Mouse (Mus musculus) heart, embryonic 14.5 days (tissue): ENCODE measurements around the gene Fn1. TPM values are rescaled to one million over a fixed set of nuclear protein-coding genes. Genes with fewer than 3 reads are reported as not detected.

Source experiments
- ATAC-seq: fragments of 200-750 bp; cut with Nextera tagmentation; 2 replicates; pipeline ENCODE4 v1.8.0; 2017; ENCODE audit warnings: low read depth, moderate TSS enrichment; ENCODE audit not compliant: insufficient number of reproducible peaks, insufficient read depth, low FRiP score
- H3K27ac ChIP-seq, 2 experiments: fragments of 200-500 bp in 1 of 2; fragments of 300-500 bp in 1 of 2; sonication (generic) in 1 of 2; replicated peaks in 1 of 2; 2 replicates each; pipeline ENCODE4 v1.5.1; 2012 to 2014; ENCODE audit warnings: low read depth in 2 of 2, low read length in 2 of 2, control low read depth in 1 of 2, mild to moderate bottlenecking in 1 of 2, mixed read lengths in 1 of 2; ENCODE audit not compliant: control insufficient read depth in 1 of 2, insufficient read depth in 1 of 2
- H3K27me3 ChIP-seq: fragments of 300-500 bp; sonication (generic); 2 replicates; pipeline ENCODE4 v1.6.1; 2014; ENCODE audit warnings: mild to moderate bottlenecking, low read length, control low read depth; ENCODE audit not compliant: control insufficient read depth, insufficient read depth
- H3K36me3 ChIP-seq: fragments of 300-500 bp; sonication (generic); 2 replicates; pipeline ENCODE4 v1.6.1; 2014; ENCODE audit warnings: mild to moderate bottlenecking, control low read depth, low read length, mixed read lengths; ENCODE audit not compliant: control insufficient read depth, insufficient read depth
- H3K4me1 ChIP-seq, 2 experiments: fragments of 200-500 bp in 1 of 2; fragments of 300-500 bp in 1 of 2; sonication (generic) in 1 of 2; 2 replicates each; pipeline ENCODE4 v1.6.1; 2012 to 2014; ENCODE audit warnings: low read length in 2 of 2, control low read depth in 1 of 2, mixed read lengths in 1 of 2; ENCODE audit not compliant: control insufficient read depth in 2 of 2, insufficient read depth in 2 of 2
- H3K4me2 ChIP-seq: fragments of 300-500 bp; sonication (generic); 2 replicates; pipeline ENCODE4 v1.6.1; 2014; ENCODE audit warnings: mild to moderate bottlenecking, low read length
- H3K4me3 ChIP-seq, 2 experiments: fragments of 200-500 bp in 1 of 2; fragments of 300-500 bp in 1 of 2; sonication (generic) in 1 of 2; 2 replicates each; pipeline ENCODE4 v1.5.1; 2012 to 2014; ENCODE audit warnings: low read length in 2 of 2, mild to moderate bottlenecking in 2 of 2, control low read depth in 1 of 2, low read depth in 1 of 2, moderate library complexity in 1 of 2; ENCODE audit not compliant: control insufficient read depth in 1 of 2, insufficient read depth in 1 of 2
- H3K9ac ChIP-seq: fragments of 300-500 bp; sonication (generic); 2 replicates; pipeline ENCODE4 v1.6.1; 2014; ENCODE audit warnings: mild to moderate bottlenecking, low read length
- H3K9me3 ChIP-seq: fragments of 300-500 bp; sonication (generic); 2 replicates; pipeline ENCODE4 v1.6.1; 2016; ENCODE audit warnings: low read length, control low read depth; ENCODE audit not compliant: control insufficient read depth
- WGBS: fragments of 180-500 bp; shearing (Covaris S2); extraction: QIAGEN DNeasy Blood & Tissue Kit; methylation state at CpG from one replicate; pipeline ENCODE4 v1.1.7; 2014; 5-methylcytosine and 5-hydroxymethylcytosine counted together
- polyA plus RNA-seq: library from polyadenylated mRNA; unstranded; fragments of >200 nt; fragmentation: Nextera tagmentation; extraction: Ambion mirVana; gene quantifications from 2 replicates; pipeline ENCODE4 v1.2.1, GENCODE M21; 2014

The Fn1 gene
- polyA plus RNA-seq, 1 experiment from 2014 or later: 242 TPM

GRCm38 (mm10) chr1:71663242-71663641, 10.2 kb upstream of the Fn1 start:
- ATAC-seq: no peak
- no peaks in the 10 kb centered on the region for H3K27me3 ChIP-seq
- no peak overlapping the region for H3K27ac ChIP-seq
- H3K4me3 ChIP-seq: no peak overlapping the region
- 86% methylated on average over 6 of the region's 6 CpGs for WGBS
- no peak overlapping the region for H3K9ac ChIP-seq
- H3K4me1 ChIP-seq: no peaks in the 10 kb centered on the region; a peak in 1 of 4 replicates
- no peaks in the 10 kb centered on the region for H3K36me3 ChIP-seq
- H3K4me2 ChIP-seq: no peak overlapping the region
- H3K9me3 ChIP-seq: peaks cover 8% of the 10 kb centered on the region

DNA sequence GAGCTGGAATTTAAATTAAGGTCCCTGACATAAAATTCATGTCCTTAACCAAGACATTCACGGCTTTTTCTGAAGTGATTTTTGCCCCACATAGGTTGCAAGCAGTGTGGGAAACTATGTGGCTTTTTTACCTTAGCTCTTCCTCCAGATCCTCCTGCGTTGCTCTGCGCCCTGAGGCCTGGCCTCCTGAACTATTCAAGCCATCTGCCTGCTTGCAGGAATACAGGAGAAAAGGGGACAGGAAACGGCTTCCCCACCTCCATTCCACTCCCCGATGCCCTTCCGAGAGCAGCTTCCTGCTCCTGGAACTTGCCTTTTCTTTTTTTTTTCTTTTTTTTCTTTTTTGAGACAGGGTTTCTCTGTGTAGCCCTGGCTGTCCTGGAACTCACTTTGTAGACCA, 5.6 kb upstream of the Fn1 start:
- 68% methylated on average over 6 of the region's 6 CpGs for WGBS
- no peaks in the 10 kb centered on the region for H3K27me3 ChIP-seq
- no peak for ATAC-seq
- H3K4me2 ChIP-seq: no peak overlapping the region
- H3K9ac ChIP-seq: no peak overlapping the region
- H3K27ac ChIP-seq: no peak overlapping the region
- H3K4me1 ChIP-seq: peaks cover 0 to 5% of the 10 kb centered on the region in 2 experiments; a peak in 3 of 4 replicates
- no peaks in the 10 kb centered on the region for H3K36me3 ChIP-seq
- peaks cover 8% of the 10 kb centered on the region for H3K9me3 ChIP-seq
- no peak overlapping the region for H3K4me3 ChIP-seq

- no peaks in the 10 kb centered on the region for H3K27me3 ChIP-seq
- H3K36me3 ChIP-seq: no peaks in the 10 kb centered on the region
- H3K27ac ChIP-seq: no peak overlapping the region
- H3K4me2 ChIP-seq: no peak overlapping the region
- H3K9me3 ChIP-seq: no peaks in the 10 kb centered on the region
- H3K4me1 ChIP-seq: peaks cover 0 to 5% of the 10 kb centered on the region in 2 experiments; a peak in 3 of 4 replicates
- H3K4me3 ChIP-seq: no peak overlapping the region
- no peak for ATAC-seq
- no peak overlapping the region for H3K9ac ChIP-seq
- WGBS: 61% methylated on average over 6 of the region's 6 CpGs
These were observed 3.3 kb upstream of the Fn1 start for GRCm38 (mm10) chr1:71656309-71656708.

GRCm38 (mm10) chr1:71654221-71654620, 1.2 kb upstream of the Fn1 start:
- Histone ChIP-seq H3K9ac (peak overlapping the region; percentile 85), H3K4me2 (peak overlapping the region; percentile 85), H3K4me3 (peak overlapping the region; percentile 76 to 94), H3K27me3 (no peaks in the 10 kb centered on the region), H3K4me1 (peaks cover 5 to 7% of the 10 kb centered on the region in 2 experiments), H3K36me3 (peaks cover 19% of the 10 kb centered on the region), H3K27ac (peak overlapping the region; percentile 90 to 91), H3K9me3 (no peaks in the 10 kb centered on the region)
- ATAC-seq: no peak
- 19% methylated on average over 8 of the region's 8 CpGs for WGBS

- H3K4me3 ChIP-seq: peak overlapping the region; percentile 76 to 94
- no peaks in the 10 kb centered on the region for H3K9me3 ChIP-seq
- H3K27me3 ChIP-seq: no peaks in the 10 kb centered on the region
- H3K4me2 ChIP-seq: peak overlapping the region; percentile 85
- WGBS: under 1% methylated on average over 24 of the region's 24 CpGs
- H3K36me3 ChIP-seq: peaks cover 25% of the 10 kb centered on the region
- ATAC-seq: no peak; the same call in 1 of the 2 replicates
- peaks cover 5 to 7% of the 10 kb centered on the region in 2 experiments for H3K4me1 ChIP-seq
- peak overlapping the region; percentile 85 for H3K9ac ChIP-seq
- H3K27ac ChIP-seq: peak overlapping the region; percentile 90 to 91
These were observed 580 bp upstream of the Fn1 start for GRCm38 (mm10) chr1:71653400-71654159.

- Histone ChIP-seq H3K9ac (peak overlapping the region; percentile 85), H3K4me2 (peak overlapping the region; percentile 85), H3K9me3 (no peaks in the 10 kb centered on the region), H3K4me1 (peaks cover 7 to 8% of the 10 kb centered on the region in 2 experiments), H3K36me3 (peaks cover 43% of the 10 kb centered on the region), H3K4me3 (peak overlapping the region; percentile 24 to 76; a peak in 3 of 4 replicates), H3K27ac (no peak overlapping the region; a peak in 1 of 4 replicates), H3K27me3 (no peaks in the 10 kb centered on the region)
- ATAC-seq: no peak
- WGBS: 16% methylated on average over 1 of the region's 1 CpGs
These were observed 1.2 kb downstream of the Fn1 start for GRCm38 (mm10) chr1:71651828-71652227.

DNA sequence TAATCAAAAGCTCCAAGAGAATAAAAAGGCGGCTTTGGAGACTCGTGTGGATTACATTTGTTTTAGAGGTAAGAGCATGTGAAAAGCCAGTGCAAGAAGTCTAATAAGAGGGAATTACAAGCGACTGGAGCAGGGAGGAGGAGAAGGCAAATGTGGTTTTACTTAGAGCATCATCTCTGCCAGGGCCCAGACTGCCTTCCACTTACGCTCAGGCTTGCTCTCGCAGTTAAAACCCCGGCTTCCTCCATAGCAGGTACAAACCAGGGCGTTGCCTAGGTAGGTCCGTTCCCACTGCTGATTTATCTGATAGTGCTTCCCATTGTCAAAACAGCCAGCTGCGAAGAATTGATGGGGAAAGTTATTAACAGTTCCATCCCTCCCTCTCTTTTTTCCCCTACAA, 1.7 kb downstream of the Fn1 start:
- Histone ChIP-seq H3K9ac (peak overlapping the region; percentile 85), H3K4me2 (peak overlapping the region; percentile 85), H3K4me3 (peak overlapping the region; percentile 30 to 76), H3K4me1 (peaks cover 7 to 8% of the 10 kb centered on the region in 2 experiments), H3K36me3 (peaks cover 48% of the 10 kb centered on the region), H3K27ac (peak overlapping the region; percentile 9 to 44; a peak in 2 of 4 replicates), H3K27me3 (no peaks in the 10 kb centered on the region), H3K9me3 (no peaks in the 10 kb centered on the region)
- WGBS: 41% methylated on average over 9 of the region's 9 CpGs
- ATAC-seq: no peak
